Mouse (Mus musculus): ENCODE data around the gene Gm11232. TPM values are rescaled to one million over a fixed set of nuclear protein-coding genes. Genes with fewer than 3 reads are reported as not detected.

Gene Gm11232
- not detected for total RNA-seq (2022)

GRCm38 (mm10) chr4:71757865-71758264, at the start of gene Gm11232:
Gene Gm11232, minus strand, starts transcription at chr4:71757965.
- no peak for DNase-seq (ENCODE audit: low spot score in 2 of 2)

GRCm38 (mm10) chr4:71805977-71806534, 48.3 kb upstream of the Gm11232 start:
- no peak for DNase-seq (ENCODE audit: low spot score in 2 of 2)

GRCm38 (mm10) chr4:71765529-71765928, 7.8 kb upstream of the Gm11232 start:
- DNase-seq (ENCODE audit: low spot score in 2 of 2) = no peak

- no peak for DNase-seq (ENCODE audit: low spot score in 2 of 2)
These were observed 7.3 kb upstream of the Gm11232 start for GRCm38 (mm10) chr4:71765071-71765470.

GRCm38 (mm10) chr4:71756441-71757221, 1.1 kb downstream of the Gm11232 start:
- no peak for DNase-seq (ENCODE audit: low spot score in 2 of 2)

- DNase-seq (ENCODE audit: low spot score in 2 of 2) = no peak
These were observed 12.0 kb downstream of the Gm11232 start for GRCm38 (mm10) chr4:71745741-71746140.

GRCm38 (mm10) chr4:71736529-71736928, 21.2 kb downstream of the Gm11232 start:
- no peak for DNase-seq (ENCODE audit: low spot score in 2 of 2)

- DNase-seq (ENCODE audit: low spot score in 2 of 2) = no peak
These were observed 22.5 kb downstream of the Gm11232 start for GRCm38 (mm10) chr4:71735261-71735660.

GRCm38 (mm10) chr4:71729401-71729800, 28.4 kb downstream of the Gm11232 start:
- no peak for DNase-seq (ENCODE audit: low spot score in 2 of 2)

- no peak for DNase-seq (ENCODE audit: low spot score in 2 of 2)
These were observed 30.2 kb downstream of the Gm11232 start for GRCm38 (mm10) chr4:71727611-71728010.

GRCm38 (mm10) chr4:71727056-71727455, 30.7 kb downstream of the Gm11232 start:
- DNase-seq (ENCODE audit: low spot score in 2 of 2) = no peak

- DNase-seq (ENCODE audit: low spot score in 2 of 2) = no peak
These were observed 31.9 kb downstream of the Gm11232 start for GRCm38 (mm10) chr4:71725889-71726288.

All from left cerebral cortex, adult 8-10 months (tissue).